In genomic region chr8:56151574-56151973, GRCm38 (mm10) we compare ENCODE assay signal across 22 mouse cellular contexts.
DNase-seq lines count a peak whose midpoint lies in the region; ATAC-seq and TF ChIP-seq lines count a peak whose summit lies in the region.
"Had no signal": no experiment of that assay in that cellular context is flagged by ENCODE, and none has a peak within 500 bp of the region (broad histone marks: within the 10 kb centered on the region; RNA-seq: fewer than 3 reads in every experiment).

No protein-coding gene starts in this region.

- H3K4me1 ChIP-seq in heart, adult 2 months (ENCODE audit: control insufficient read depth, insufficient read depth, low read length) = no peaks in the 10 kb centered on the region
- no peaks in the 10 kb centered on the region for H3K4me1 ChIP-seq in midbrain, embryonic 12.5 days
- H3K4me1 ChIP-seq in midbrain, embryonic 13.5 days (replicated peaks) = no peaks in the 10 kb centered on the region
- H3K4me1 ChIP-seq: embryonic facial prominence, embryonic 13.5 days; embryonic facial prominence, embryonic 15.5 days; forebrain, embryonic 10.5 days; forebrain, embryonic 13.5 days; forebrain, embryonic 15.5 days had no signal

- 67% methylated on average over 5 of the region's 5 CpGs for WGBS in heart, adult 2 months
- 54% methylated on average over 5 of the region's 5 CpGs for WGBS in midbrain, embryonic 12.5 days
- 59% methylated on average over 5 of the region's 5 CpGs for WGBS in midbrain, embryonic 13.5 days

- no peak overlapping the region for H3K9ac ChIP-seq in heart, adult 2 months (ENCODE audit: low read depth, low read length)
- no peak overlapping the region for H3K9ac ChIP-seq in midbrain, embryonic 12.5 days (replicated peaks)
- no peak overlapping the region for H3K9ac ChIP-seq in midbrain, embryonic 13.5 days (replicated peaks)
- H3K9ac ChIP-seq: embryonic facial prominence, embryonic 13.5 days; embryonic facial prominence, embryonic 15.5 days; forebrain, embryonic 13.5 days; forebrain, embryonic 15.5 days had no signal

- no peaks in the 10 kb centered on the region for H3K9me3 ChIP-seq in midbrain, embryonic 12.5 days
- H3K9me3 ChIP-seq in midbrain, embryonic 13.5 days = no peaks in the 10 kb centered on the region
- H3K9me3 ChIP-seq: embryonic facial prominence, embryonic 13.5 days; embryonic facial prominence, embryonic 15.5 days; forebrain, embryonic 10.5 days; forebrain, embryonic 13.5 days; forebrain, embryonic 15.5 days had no signal

- peak; percentile 75 for DNase-seq in heart, adult 11 months
- no peak for DNase-seq in heart, adult 2 months
- peak; percentile 41 for DNase-seq in brain, embryonic 14.5 days (ENCODE audit: low read depth)
- DNase-seq in adrenal gland, postnatal 36 days = no peak
- DNase-seq: adrenal gland, adult 2 months; adrenal gland, postnatal 10 days; adrenal gland, postnatal 25 days; cerebellum, adult 11 months; cerebellum, adult 18-20 months; cerebellum, adult 8-10 months; cerebellum, adult 9-11 months; cerebellum, postnatal 14 days; cerebellum, postnatal 36 days; embryo, embryonic 11 days had no signal

- TF ChIP-seq POLR2A in heart, adult 2 months (IDR thresholded peaks at IDR 0.05; ENCODE audit: insufficient read depth, low read depth, low read length) = no peak
- TF ChIP-seq POLR2A in brain, embryonic 14.5 days (IDR thresholded peaks at IDR 0.05; ENCODE audit: borderline replicate concordance, extremely low read depth, insufficient read depth, insufficient read length, poor library complexity, severe bottlenecking) = no peak

- no peaks in the 10 kb centered on the region for H3K27me3 ChIP-seq in heart, adult 2 months (ENCODE audit: control insufficient read depth, insufficient read depth, low read length)
- no peaks in the 10 kb centered on the region for H3K27me3 ChIP-seq in midbrain, embryonic 12.5 days
- no peaks in the 10 kb centered on the region for H3K27me3 ChIP-seq in midbrain, embryonic 13.5 days
- H3K27me3 ChIP-seq: embryonic facial prominence, embryonic 13.5 days; embryonic facial prominence, embryonic 15.5 days; forebrain, embryonic 13.5 days; forebrain, embryonic 15.5 days had no signal

- no peak for TF ChIP-seq CTCF in heart, adult 2 months (IDR thresholded peaks at IDR 0.05)
- no peak for TF ChIP-seq CTCF in brain, embryonic 14.5 days (IDR thresholded peaks at IDR 0.05; ENCODE audit: borderline replicate concordance, extremely low read depth, insufficient read depth, insufficient read length)

- intact Hi-C loops in heart, adult 2 months (cut with DNase I) = no loop called here

- TF ChIP-seq EP300 in heart, adult 2 months (IDR thresholded peaks at IDR 0.05; ENCODE audit: insufficient read depth, low read depth, low read length) = no peak

- H3K79me2 ChIP-seq in heart, adult 2 months (replicated peaks; ENCODE audit: control insufficient read depth, insufficient read depth, low read length) = no peaks in the 10 kb centered on the region

- no peaks in the 10 kb centered on the region for H3K36me3 ChIP-seq in heart, adult 2 months (ENCODE audit: control insufficient read depth, insufficient read depth, low read length)
- no peaks in the 10 kb centered on the region for H3K36me3 ChIP-seq in midbrain, embryonic 12.5 days
- H3K36me3 ChIP-seq in midbrain, embryonic 13.5 days = no peaks in the 10 kb centered on the region
- H3K36me3 ChIP-seq: embryonic facial prominence, embryonic 13.5 days; embryonic facial prominence, embryonic 15.5 days; forebrain, embryonic 10.5 days; forebrain, embryonic 15.5 days had no signal

- no peak overlapping the region for H3K4me3 ChIP-seq in heart, adult 2 months
- no peak overlapping the region for H3K4me3 ChIP-seq in midbrain, embryonic 12.5 days
- H3K4me3 ChIP-seq in midbrain, embryonic 13.5 days (replicated peaks) = no peak overlapping the region
- H3K4me3 ChIP-seq: embryonic facial prominence, embryonic 13.5 days; embryonic facial prominence, embryonic 15.5 days; erythroblast, embryonic 14.5 days; forebrain, embryonic 10.5 days; forebrain, embryonic 13.5 days; forebrain, embryonic 15.5 days had no signal

- no peak overlapping the region for H3K27ac ChIP-seq in heart, adult 2 months
- H3K27ac ChIP-seq in midbrain, embryonic 12.5 days (replicated peaks) = no peak overlapping the region
- H3K27ac ChIP-seq in midbrain, embryonic 13.5 days = no peak overlapping the region
- H3K27ac ChIP-seq: embryonic facial prominence, embryonic 13.5 days; embryonic facial prominence, embryonic 15.5 days; forebrain, embryonic 10.5 days; forebrain, embryonic 13.5 days; forebrain, embryonic 15.5 days had no signal

- H3K4me2 ChIP-seq in midbrain, embryonic 12.5 days (replicated peaks) = no peak overlapping the region
- H3K4me2 ChIP-seq in midbrain, embryonic 13.5 days (replicated peaks) = no peak overlapping the region
- H3K4me2 ChIP-seq: embryonic facial prominence, embryonic 13.5 days; embryonic facial prominence, embryonic 15.5 days; forebrain, embryonic 13.5 days; forebrain, embryonic 15.5 days had no signal

- ATAC-seq in midbrain, embryonic 12.5 days (ENCODE audit: low FRiP score, low read depth) = peak; percentile 58; the same call in 1 of the 2 replicates
- no peak for ATAC-seq in midbrain, embryonic 13.5 days
- ATAC-seq: forebrain, embryonic 13.5 days; forebrain, embryonic 15.5 days had no signal

Comparison
In these comparisons a context has a peak if more than half of its experiments do, and no peak if none do; other contexts are left out.
1. DNase-seq: peak in heart, adult 11 months (single experiment) and brain, embryonic 14.5 days (single experiment); none in heart, adult 2 months (0 of 2) and adrenal gland, postnatal 36 days (0 of 2).